Mouse (Mus musculus) heart, embryonic 12.5 days (tissue): ENCODE measurements around the gene Cep170. TPM values are rescaled to one million over a fixed set of nuclear protein-coding genes. Genes with fewer than 3 reads are reported as not detected.
A peak's percentile ranks its signal among the peaks of the same experiment; 100 is the strongest.
"Not testable (repeated sequence)": the region's sequence is repeated elsewhere in the genome, so short reads cannot be mapped to it uniquely, and the experiment has no call there.

Source experiments
- ATAC-seq: fragments of 200-750 bp; cut with Nextera tagmentation; 2 replicates; pipeline ENCODE4 v1.8.0; 2017; ENCODE audit warnings: moderate TSS enrichment, moderate library complexity; ENCODE audit not compliant: insufficient number of reproducible peaks, low FRiP score
- H3K27ac ChIP-seq: fragments of 300-500 bp; sonication (generic); 2 replicates; pipeline ENCODE4 v1.5.1; 2016; ENCODE audit warnings: mild to moderate bottlenecking, moderate library complexity; ENCODE audit not compliant: poor library complexity, severe bottlenecking
- H3K27me3 ChIP-seq: fragments of 300-500 bp; sonication (generic); replicated peaks from 2 replicates; pipeline ENCODE4 v1.6.1; 2016; ENCODE audit warnings: mild to moderate bottlenecking, moderate library complexity
- H3K36me3 ChIP-seq: fragments of 300-500 bp; sonication (generic); 2 replicates; pipeline ENCODE4 v1.6.1; 2016; ENCODE audit warnings: mild to moderate bottlenecking, moderate library complexity
- H3K4me1 ChIP-seq: fragments of 300-500 bp; sonication (generic); replicated peaks from 2 replicates; pipeline ENCODE4 v1.6.1; 2016; ENCODE audit warnings: mild to moderate bottlenecking
- H3K4me2 ChIP-seq: fragments of 300-500 bp; sonication (generic); 2 replicates; pipeline ENCODE4 v1.6.1; 2016; ENCODE audit warnings: mild to moderate bottlenecking, moderate library complexity
- H3K4me3 ChIP-seq: fragments of 300-500 bp; sonication (generic); 2 replicates; pipeline ENCODE4 v1.5.1; 2016; ENCODE audit warnings: mild to moderate bottlenecking
- H3K9ac ChIP-seq: fragments of 300-500 bp; sonication (generic); 2 replicates; pipeline ENCODE4 v1.6.1; 2016; ENCODE audit warnings: mild to moderate bottlenecking, moderate library complexity
- H3K9me3 ChIP-seq: fragments of 300-500 bp; sonication (generic); replicated peaks from 2 replicates; pipeline ENCODE4 v1.6.1; 2016; ENCODE audit warnings: mild to moderate bottlenecking, moderate library complexity
- WGBS: fragments of 180-500 bp; shearing (Covaris S2); methylation state at CpG from one replicate; pipeline ENCODE4 v1.1.7; 2016; 5-methylcytosine and 5-hydroxymethylcytosine counted together
- polyA plus RNA-seq: library from polyadenylated mRNA; unstranded; fragments of >200 nt; fragmentation: Nextera tagmentation; extraction: Ambion mirVana; gene quantifications from 2 replicates; pipeline ENCODE4 v1.2.1, GENCODE M21; 2016

Gene Cep170
- polyA plus RNA-seq: 29.6 and 33.1 TPM in 2 replicates

- peak within 1 kb of the TSS; percentile 100 for H3K27ac ChIP-seq
- WGBS: 0% methylated on average over 28 of the region's 28 CpGs
- H3K9ac ChIP-seq: peak within 1 kb of the TSS; percentile 98
- ATAC-seq: peak; percentile 89
- no peaks in the 10 kb centered on the region for H3K9me3 ChIP-seq
- H3K36me3 ChIP-seq: no peaks in the 10 kb centered on the region
- peak within 1 kb of the TSS; percentile 98 for H3K4me3 ChIP-seq
- H3K27me3 ChIP-seq: no peaks in the 10 kb centered on the region
- H3K4me2 ChIP-seq: peak within 1 kb of the TSS; percentile 74
- H3K4me1 ChIP-seq: peaks cover 22% of the 10 kb centered on the region
Observed at GRCm38 (mm10) chr1:176814036-176814420, at the start of gene Cep170. Gene Cep170 (minus strand): TSS chr1:176814067.

GRCm38 (mm10) chr1:176861981-176862644, 48.2 kb upstream of the Cep170 start:
- no peak for ATAC-seq
- no peaks in the 10 kb centered on the region for H3K9me3 ChIP-seq
- H3K36me3 ChIP-seq: no peaks in the 10 kb centered on the region
- no peaks in the 10 kb centered on the region for H3K27me3 ChIP-seq
- H3K27ac ChIP-seq: no peak overlapping the region
- no peak overlapping the region for H3K4me2 ChIP-seq
- WGBS: 57% methylated on average over 9 of the region's 9 CpGs
- no peak overlapping the region for H3K9ac ChIP-seq
- H3K4me1 ChIP-seq: no peaks in the 10 kb centered on the region
- H3K4me3 ChIP-seq: no peak overlapping the region

- Histone ChIP-seq H3K9me3 (peaks cover 8% of the 10 kb centered on the region), H3K36me3 (peaks cover 19% of the 10 kb centered on the region), H3K27ac (no peak overlapping the region), H3K4me2 (no peak overlapping the region), H3K27me3 (no peaks in the 10 kb centered on the region), H3K9ac (no peak overlapping the region), H3K4me3 (no peak overlapping the region), H3K4me1 (no peaks in the 10 kb centered on the region)
- WGBS: 88% methylated on average over 9 of the region's 9 CpGs
- no peak for ATAC-seq
Observed at GRCm38 (mm10) chr1:176852813-176853590, 39.1 kb upstream of the Cep170 start.

- 90% methylated on average over 7 of the region's 7 CpGs for WGBS
- Histone ChIP-seq H3K4me1 (no peaks in the 10 kb centered on the region), H3K27me3 (no peaks in the 10 kb centered on the region), H3K27ac (no peak overlapping the region), H3K4me2 (no peak overlapping the region), H3K9ac (no peak overlapping the region), H3K36me3 (peaks cover 25% of the 10 kb centered on the region), H3K4me3 (no peak overlapping the region), H3K9me3 (peaks cover 8% of the 10 kb centered on the region)
- no peak for ATAC-seq
Observed at GRCm38 (mm10) chr1:176851401-176851800, 37.5 kb upstream of the Cep170 start.

- Histone ChIP-seq H3K4me3 (no peak overlapping the region), H3K9ac (no peak overlapping the region), H3K27ac (no peak overlapping the region), H3K4me2 (no peak overlapping the region), H3K9me3 (peaks cover 8% of the 10 kb centered on the region), H3K27me3 (no peaks in the 10 kb centered on the region), H3K36me3 (peaks cover 29% of the 10 kb centered on the region), H3K4me1 (no peaks in the 10 kb centered on the region)
- 86% methylated on average over 2 of the region's 2 CpGs for WGBS
- no peak for ATAC-seq
Observed at GRCm38 (mm10) chr1:176849377-176849776, 35.5 kb upstream of the Cep170 start.

GRCm38 (mm10) chr1:176848613-176849290, 34.9 kb upstream of the Cep170 start:
- Histone ChIP-seq H3K4me3 (no peak overlapping the region), H3K9ac (no peak overlapping the region), H3K9me3 (peaks cover 8% of the 10 kb centered on the region), H3K4me1 (no peaks in the 10 kb centered on the region), H3K27me3 (no peaks in the 10 kb centered on the region), H3K4me2 (no peak overlapping the region), H3K36me3 (peaks cover 29% of the 10 kb centered on the region), H3K27ac (no peak overlapping the region)
- 84% methylated on average over 11 of the region's 11 CpGs for WGBS
- ATAC-seq: no peak

- WGBS: 69% methylated on average over 10 of the region's 10 CpGs
Observed at GRCm38 (mm10) chr1:176847118-176847859, 33.4 kb upstream of the Cep170 start.

GRCm38 (mm10) chr1:176845082-176845977, 31.5 kb upstream of the Cep170 start:
- Histone ChIP-seq H3K4me2 (no peak overlapping the region), H3K9me3 (no peaks in the 10 kb centered on the region), H3K9ac (no peak overlapping the region), H3K27ac (no peak overlapping the region), H3K4me3 (no peak overlapping the region), H3K36me3 (peaks cover 23% of the 10 kb centered on the region; the same call in 1 of the 2 replicates), H3K27me3 (no peaks in the 10 kb centered on the region), H3K4me1 (no peaks in the 10 kb centered on the region)
- ATAC-seq: no peak
- 76% methylated on average over 17 of the region's 17 CpGs for WGBS

More at GRCm38 (mm10) chr1:176847118-176847859, 33.4 kb upstream of the Cep170 start:
- Histone ChIP-seq H3K9me3 (peaks cover 3% of the 10 kb centered on the region), H3K27me3 (no peaks in the 10 kb centered on the region), H3K36me3 (peaks cover 24% of the 10 kb centered on the region), H3K4me1 (no peaks in the 10 kb centered on the region), H3K27ac (no peak overlapping the region), H3K4me2 (no peak overlapping the region), H3K4me3 (no peak overlapping the region), H3K9ac (no peak overlapping the region)
- ATAC-seq: no peak

GRCm38 (mm10) chr1:176836562-176836961, 22.7 kb upstream of the Cep170 start:
- not testable (repeated sequence) for H3K27me3 ChIP-seq, ATAC-seq, H3K27ac ChIP-seq, H3K9ac ChIP-seq, H3K9me3 ChIP-seq, H3K36me3 ChIP-seq
- H3K4me3 ChIP-seq: peak overlapping the region; percentile 38
- peak overlapping the region; percentile 81 for H3K4me2 ChIP-seq
- H3K4me1 ChIP-seq: peaks cover 17% of the 10 kb centered on the region
- 22% methylated on average over 7 of the region's 7 CpGs for WGBS
